Mouse (Mus musculus) thymus, adult 2 months (tissue): ENCODE measurements around the gene Tbx18.

Experiments
- CTCF ChIP-seq: fragments of 200-500 bp; IDR thresholded peaks from 2 replicates; pipeline ENCODE4 v1.5.1; 2012; ENCODE audit warnings: mild to moderate bottlenecking, control low read depth, low read length, moderate library complexity, borderline replicate concordance; ENCODE audit not compliant: control insufficient read depth, poor library complexity, insufficient read depth; ENCODE audit errors: extremely low read depth
- POLR2A ChIP-seq: fragments of 200-500 bp; IDR thresholded peaks from 2 replicates; pipeline ENCODE4 v1.6.1; 2012; ENCODE audit warnings: mild to moderate bottlenecking, low read length, control low read depth, moderate library complexity; ENCODE audit not compliant: control insufficient read depth, poor library complexity, insufficient read depth; ENCODE audit errors: extremely low read depth

- TF ChIP-seq POLR2A (no peak), CTCF (no peak)
These were observed 3.0 kb downstream of the Tbx18 start for GRCm38 (mm10) chr9:87728107-87728506.
